Mouse (Mus musculus): ENCODE results near the gene Cdkn3.
"Not testable (repeated sequence)": the region's sequence is repeated elsewhere in the genome, so short reads cannot be mapped to it uniquely, and the experiment has no call there.

The Cdkn3 gene

DNA sequence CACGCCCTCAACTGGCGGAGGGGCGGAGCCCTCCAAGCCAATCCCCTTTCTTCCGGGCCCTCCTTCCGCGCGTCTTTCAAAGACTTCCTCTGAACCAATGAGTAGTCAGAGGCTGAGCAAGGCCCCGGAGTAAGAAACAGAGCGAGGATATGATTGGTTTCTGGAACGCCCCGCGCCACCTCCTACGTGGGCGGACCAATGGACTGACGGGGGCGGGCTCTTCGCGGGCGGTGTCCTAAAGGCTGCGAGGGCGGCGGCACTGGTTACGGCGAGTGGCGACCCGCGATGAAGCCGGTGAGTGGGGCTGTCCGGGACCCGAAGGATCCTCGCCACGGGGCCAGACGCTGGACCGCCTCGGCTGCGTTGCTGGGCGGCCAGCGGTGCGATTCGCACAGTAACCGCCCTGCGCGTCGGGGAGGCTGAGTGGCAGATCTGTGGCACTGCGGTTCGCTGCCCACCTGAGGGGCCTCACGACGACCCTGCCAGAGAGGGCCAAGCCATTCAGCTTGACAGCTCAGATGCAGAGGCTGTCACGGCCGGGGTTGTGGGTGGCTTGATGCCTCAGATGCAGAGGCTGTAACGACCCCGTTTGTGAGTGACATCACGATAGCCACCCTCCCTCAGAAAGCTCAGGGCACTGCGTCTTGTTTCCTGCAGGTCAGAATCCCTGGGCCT lies at the start of gene Cdkn3:
Gene Cdkn3, plus strand, starts transcription at position 187 of the 675 bp plus-strand sequence.
- peak; percentile 87 to 88 for DNase-seq (ENCODE audit: low read depth in 2 of 2, low spot score in 2 of 2)

DNA sequence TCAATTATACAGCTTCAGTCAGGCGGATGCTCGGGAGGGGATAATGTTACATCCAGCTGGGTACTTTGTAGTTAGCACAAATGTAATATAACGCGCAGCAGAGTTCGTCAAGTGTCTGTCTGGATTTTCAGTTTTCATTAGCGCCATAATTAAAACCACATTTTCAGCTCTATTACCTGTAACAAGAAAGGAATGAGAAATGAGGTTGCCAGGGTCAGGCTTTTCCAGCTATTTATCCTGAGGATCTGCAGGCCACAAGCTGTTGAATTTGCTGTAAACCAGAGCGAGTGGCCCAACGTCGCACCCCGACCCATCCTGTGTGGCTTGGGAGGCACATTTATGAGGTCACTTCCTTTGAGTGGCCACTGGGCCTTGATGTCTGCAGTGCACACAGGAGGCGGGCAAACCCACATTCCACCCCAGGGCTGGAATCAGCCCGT lies 41.8 kb upstream of the Cdkn3 start:
- no peak for DNase-seq (ENCODE audit: low read depth in 2 of 2, low spot score in 2 of 2)

GRCm38 (mm10) chr14:46722031-46722430 lies 38.3 kb upstream of the Cdkn3 start:
- DNase-seq (ENCODE audit: low read depth in 2 of 2, low spot score in 2 of 2), result no peak

DNA sequence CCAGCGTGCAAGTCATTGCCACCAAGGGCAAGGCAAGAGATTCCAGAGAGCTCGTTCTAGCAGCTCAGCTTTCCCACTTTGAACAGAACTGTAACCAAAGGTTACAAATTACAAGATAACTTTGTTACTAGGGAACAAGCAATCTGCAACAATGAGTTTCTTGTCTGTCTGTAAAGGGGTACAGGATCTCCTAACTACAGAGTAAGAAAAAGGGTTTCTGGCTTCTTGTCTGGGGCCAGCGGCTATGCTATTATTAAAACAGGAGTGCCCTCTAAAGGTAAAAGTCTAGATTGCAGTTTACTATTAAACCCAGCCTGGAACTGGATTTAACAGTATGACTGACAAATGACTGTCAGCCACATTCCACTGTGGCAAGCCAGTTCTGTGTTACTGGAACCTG lies 36.5 kb upstream of the Cdkn3 start:
- no peak for DNase-seq (ENCODE audit: low read depth in 2 of 2, low spot score in 2 of 2)

GRCm38 (mm10) chr14:46724941-46725340 lies 35.4 kb upstream of the Cdkn3 start:
- no peak for DNase-seq (ENCODE audit: low read depth in 2 of 2, low spot score in 2 of 2)

DNA sequence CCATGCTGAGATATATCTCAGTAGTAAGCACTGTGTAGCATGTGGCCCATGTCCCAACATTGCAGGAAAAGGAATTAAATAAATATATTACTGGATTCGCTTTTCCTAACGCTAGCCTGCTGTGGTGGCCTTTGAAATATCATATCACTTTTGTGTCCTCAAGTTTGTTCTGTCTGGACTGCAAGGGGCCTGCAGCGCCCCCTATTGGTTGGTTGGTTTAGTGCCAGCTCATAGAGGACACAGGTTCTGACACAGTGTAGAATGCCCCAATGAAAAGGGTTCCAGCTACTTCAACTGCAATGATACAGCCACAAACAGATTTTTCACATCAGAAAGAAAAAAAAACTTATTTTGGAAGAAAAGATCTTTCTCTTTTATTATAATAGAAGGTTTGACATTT lies 34.6 kb upstream of the Cdkn3 start:
- peak in 1 of 2 experiments; percentile 15 for DNase-seq (ENCODE audit: low read depth in 2 of 2, low spot score in 2 of 2)

DNA sequence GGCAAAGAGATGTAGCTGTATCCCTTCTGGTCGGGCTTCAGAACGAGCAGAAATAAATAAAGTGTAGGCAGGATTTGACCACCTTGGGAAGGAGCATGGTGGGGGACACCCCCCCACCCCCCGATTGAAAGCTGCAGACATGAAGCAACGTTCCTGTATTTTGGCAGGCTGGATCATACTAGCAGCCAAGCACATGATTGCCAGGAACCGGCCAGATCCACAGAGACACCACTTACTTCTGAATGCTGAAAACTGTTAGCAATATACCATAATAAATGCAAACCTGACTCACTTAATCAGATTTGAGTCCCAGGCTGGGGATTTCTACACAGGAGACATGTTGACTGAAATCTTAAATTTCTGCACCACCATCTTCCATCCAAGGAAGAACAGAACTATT lies 26.1 kb upstream of the Cdkn3 start:
- no peak for DNase-seq (ENCODE audit: low read depth in 2 of 2, low spot score in 2 of 2)

- no peak for DNase-seq (ENCODE audit: low read depth in 2 of 2, low spot score in 2 of 2)
Measured at GRCm38 (mm10) chr14:46734761-46735455, 25.4 kb upstream of the Cdkn3 start.

GRCm38 (mm10) chr14:46736366-46736765 lies 24.0 kb upstream of the Cdkn3 start:
- DNase-seq (ENCODE audit: low read depth in 2 of 2, low spot score in 2 of 2), result no peak

GRCm38 (mm10) chr14:46737346-46737745 lies 23.0 kb upstream of the Cdkn3 start:
- not testable (repeated sequence) for DNase-seq (ENCODE audit: low read depth in 2 of 2, low spot score in 2 of 2)

- DNase-seq (ENCODE audit: low read depth in 2 of 2, low spot score in 2 of 2), result no peak
Measured at GRCm38 (mm10) chr14:46742674-46743073, 17.7 kb upstream of the Cdkn3 start.

- no peak for DNase-seq (ENCODE audit: low read depth in 2 of 2, low spot score in 2 of 2)
Measured at GRCm38 (mm10) chr14:46745413-46745812, 14.9 kb upstream of the Cdkn3 start.

DNA sequence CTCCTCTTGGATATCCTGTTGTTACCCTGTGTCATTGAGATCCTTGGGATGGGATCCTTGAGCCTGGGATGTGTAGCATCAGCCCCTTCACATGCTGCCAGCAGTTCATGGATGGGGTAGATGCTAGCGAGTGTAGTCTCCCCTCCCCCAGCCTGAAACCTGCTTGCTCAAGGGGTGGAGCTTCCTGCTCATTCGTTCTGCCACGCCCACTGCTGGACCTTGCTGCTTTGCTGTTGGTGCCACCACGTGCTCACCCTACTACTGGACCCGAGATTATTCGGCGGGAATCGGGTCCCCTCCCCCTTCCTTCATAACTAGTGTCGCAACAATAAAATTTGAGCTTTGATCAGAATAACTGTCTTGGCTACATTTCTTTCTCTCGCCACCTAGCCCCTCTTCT lies 6.0 kb upstream of the Cdkn3 start:
- not testable (repeated sequence) for DNase-seq (ENCODE audit: low read depth in 2 of 2, low spot score in 2 of 2)

DNA sequence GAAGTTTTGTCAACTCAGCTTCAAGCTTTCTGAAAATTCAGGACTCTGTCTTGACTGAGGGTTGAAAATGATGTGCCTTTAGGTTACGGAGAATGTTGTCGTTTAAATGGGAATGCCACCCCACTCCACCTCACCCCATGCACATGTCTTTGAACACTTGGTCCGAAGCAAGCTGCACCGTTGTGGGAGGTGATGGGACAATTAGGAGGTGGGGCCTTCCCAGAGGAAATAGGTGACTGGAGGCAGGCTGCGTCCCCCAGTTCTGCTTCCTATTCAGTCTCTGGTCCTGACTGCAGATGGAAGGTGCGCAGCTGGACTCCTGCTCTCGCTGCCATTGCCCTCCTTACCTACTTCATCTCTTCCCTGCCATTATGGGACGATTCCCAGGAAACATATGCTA lies 4.5 kb upstream of the Cdkn3 start:
- no peak for DNase-seq (ENCODE audit: low read depth in 2 of 2, low spot score in 2 of 2)

GRCm38 (mm10) chr14:46757736-46758135 lies 2.6 kb upstream of the Cdkn3 start:
- DNase-seq (ENCODE audit: low read depth in 2 of 2, low spot score in 2 of 2), result no peak

DNA sequence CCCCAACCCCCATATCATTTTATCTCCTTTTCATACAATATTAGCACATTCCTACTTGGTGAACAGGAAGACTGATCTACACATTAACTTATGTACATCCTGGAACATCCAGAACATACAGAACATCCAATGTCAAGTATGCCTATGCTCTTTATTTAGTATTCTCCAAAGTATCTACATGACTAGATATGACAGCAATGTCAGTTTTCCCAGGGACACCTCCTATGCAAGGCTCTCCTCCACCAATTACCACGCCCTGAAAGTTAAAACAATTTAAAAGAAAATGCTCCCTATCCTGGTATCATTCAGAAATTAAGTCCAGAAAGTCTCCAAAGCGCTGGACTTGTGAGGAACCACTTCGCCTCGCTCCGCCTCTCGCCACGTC lies 379 bp upstream of the Cdkn3 start:
- no peak for DNase-seq (ENCODE audit: low read depth in 2 of 2, low spot score in 2 of 2)

- no peak for DNase-seq (ENCODE audit: low read depth in 2 of 2, low spot score in 2 of 2)
Measured at GRCm38 (mm10) chr14:46761186-46761585, 845 bp downstream of the Cdkn3 start.

- no peak for DNase-seq (ENCODE audit: low read depth in 2 of 2, low spot score in 2 of 2)
Measured at GRCm38 (mm10) chr14:46767116-46767515, 6.8 kb downstream of the Cdkn3 start.

GRCm38 (mm10) chr14:46770036-46770435 lies 9.7 kb downstream of the Cdkn3 start:
- no peak for DNase-seq (ENCODE audit: low read depth in 2 of 2, low spot score in 2 of 2)

GRCm38 (mm10) chr14:46778756-46779155 lies 18.4 kb downstream of the Cdkn3 start:
- DNase-seq (ENCODE audit: low read depth in 2 of 2, low spot score in 2 of 2), result no peak

DNA sequence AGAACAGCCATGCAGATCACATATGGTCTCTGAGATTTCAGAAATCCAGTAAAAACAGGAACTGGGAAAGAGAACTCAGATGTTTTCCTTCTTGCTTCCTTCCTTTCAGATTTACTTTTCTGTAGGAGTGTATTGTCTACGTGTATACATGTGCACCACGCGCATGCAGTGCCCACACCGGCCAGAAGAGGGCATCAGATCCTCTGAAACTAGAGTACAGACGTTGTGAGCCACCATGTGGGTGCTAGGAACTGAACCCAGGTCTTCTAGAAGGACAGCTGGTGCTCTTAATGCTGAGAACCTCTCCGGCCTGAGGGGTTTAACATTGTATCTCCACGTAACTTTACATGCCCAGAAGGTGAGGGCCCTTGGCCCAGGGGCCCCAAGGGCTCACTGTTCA lies 18.9 kb downstream of the Cdkn3 start:
- DNase-seq (ENCODE audit: low read depth in 2 of 2, low spot score in 2 of 2), result peak in 1 of 2 experiments; percentile 23

GRCm38 (mm10) chr14:46781086-46781485 lies 20.7 kb downstream of the Cdkn3 start:
- DNase-seq (ENCODE audit: low read depth in 2 of 2, low spot score in 2 of 2), result no peak
